Mouse (Mus musculus): ENCODE data around the gene Dnajc22.

DNA sequence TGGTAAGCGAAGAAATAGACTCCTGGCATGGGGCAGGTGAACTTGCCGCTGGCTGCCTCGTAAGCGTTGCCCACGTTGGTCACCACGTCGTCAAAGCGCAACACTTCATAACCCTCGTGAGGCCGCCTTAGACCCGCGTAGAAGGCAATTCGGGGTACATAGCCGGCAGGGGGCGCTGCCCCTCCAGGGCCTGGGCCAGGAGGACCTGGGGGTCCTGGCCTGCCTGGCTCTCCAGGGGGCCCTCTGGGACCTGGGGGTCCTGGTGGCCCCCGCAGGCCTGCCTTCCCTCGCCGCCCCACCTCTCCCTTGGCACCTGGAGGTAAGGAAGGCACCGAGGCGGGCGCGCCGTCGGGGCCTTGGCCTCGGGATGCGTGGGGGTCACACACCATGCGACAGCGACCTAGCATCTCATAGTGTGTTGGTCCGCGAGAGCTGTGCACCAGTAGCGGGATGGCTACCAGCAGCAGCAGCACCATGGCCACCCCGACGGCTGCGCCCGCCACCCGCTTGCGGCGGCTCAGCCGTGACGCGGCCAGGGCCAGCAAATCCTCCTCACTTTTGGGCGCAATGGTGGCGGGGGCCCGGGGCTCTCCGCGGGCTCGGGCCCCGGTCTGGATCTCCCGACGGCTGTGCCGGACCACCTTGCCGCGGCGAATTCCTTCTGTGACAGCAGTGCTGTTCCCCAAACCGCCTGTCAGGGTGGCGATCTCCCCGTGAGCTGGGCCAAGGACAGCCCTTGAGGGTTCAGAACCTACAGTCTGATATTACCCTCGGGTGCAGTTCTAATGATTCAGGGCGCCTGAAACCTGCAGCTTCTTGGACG is 5.5 kb upstream of the Dnajc22 start, which contains the start of gene C1ql4:
- TF ChIP-seq CTCF (IDR thresholded peaks at IDR 0.05; ENCODE audit: extremely low read depth, insufficient read depth, low read length) (no peak), POLR2A (IDR thresholded peaks at IDR 0.05; ENCODE audit: extremely low read depth, insufficient read depth, low read length) (no peak)

All from cortical plate, adult 2 months (tissue).